Mouse (Mus musculus) ovary, adult 10 weeks (tissue): ENCODE measurements around the gene Armc2. TPM values are rescaled to one million over a fixed set of nuclear protein-coding genes. Genes with fewer than 3 reads are reported as not detected.

Source experiments
- polyA plus RNA-seq: library from polyadenylated mRNA; stranded (reverse); fragments of 350-450 nt; fragmentation: Illumina TruSeq; extraction: RNeasy Lipid Tissue Mini Kit (QIAGEN cat#74804); gene quantifications from one replicate; pipeline ENCODE4 v1.2.3, GENCODE M21; 2014

Gene Armc2
- 5.0 TPM for polyA plus RNA-seq

GRCm38 (mm10) chr10:42018016-42018949 is at the start of gene Armc2:
Gene Armc2, minus strand, starts transcription at chr10:42018442.

Other genes starting within 250 kb of the Armc2 start
- gene Cep57l1, start 208.6 kb downstream of the Armc2 start, polyA plus RNA-seq: 30.2 TPM
- gene Sesn1, start 208.5 kb downstream of the Armc2 start, polyA plus RNA-seq: 74.2 TPM